Mouse (Mus musculus): ENCODE data around the gene Tcte2. TPM values are rescaled to one million over a fixed set of nuclear protein-coding genes. Genes with fewer than 3 reads are reported as not detected.
A peak's percentile ranks its signal among the peaks of the same experiment; 100 is the strongest.
"Not testable (repeated sequence)": the region's sequence is repeated elsewhere in the genome, so short reads cannot be mapped to it uniquely, and the experiment has no call there.

Tcte2 gene
- polyA plus RNA-seq, 1 experiment from 2014 or later = 16.8 TPM

GRCm38 (mm10) chr17:13679725-13680124 is 81.9 kb downstream of the Tcte2 start:
- Histone ChIP-seq H3K4me1 (replicated peaks) (peaks cover 38% of the 10 kb centered on the region), H3K9ac (no peak overlapping the region), H3K9me3 (no peaks in the 10 kb centered on the region), H3K27ac (replicated peaks) (0 out of 2 replicates have a peak overlapping the region, but pooled peaks have one; percentile 56), H3K4me2 (no peak overlapping the region), H3K36me3 (no peaks in the 10 kb centered on the region), H3K4me3 (no peak overlapping the region), H3K27me3 (no peaks in the 10 kb centered on the region)
- 75% methylated on average over 6 of the region's 6 CpGs for WGBS
- no peak for ATAC-seq (ENCODE audit: low FRiP score, low read depth)

GRCm38 (mm10) chr17:13677225-13678148 is 84.1 kb downstream of the Tcte2 start:
- ATAC-seq (ENCODE audit: low FRiP score, low read depth) = no peak
- no peaks in the 10 kb centered on the region for H3K27me3 ChIP-seq
- H3K27ac ChIP-seq (replicated peaks) = peak overlapping the region; percentile 20
- H3K9ac ChIP-seq = no peak overlapping the region
- H3K4me2 ChIP-seq = peak overlapping the region; percentile 21
- WGBS = 25% methylated on average over 9 of the region's 9 CpGs
- H3K9me3 ChIP-seq = no peaks in the 10 kb centered on the region
- H3K4me3 ChIP-seq = no peak overlapping the region
- no peaks in the 10 kb centered on the region for H3K36me3 ChIP-seq
- H3K4me1 ChIP-seq (replicated peaks) = peaks cover 32% of the 10 kb centered on the region

- not testable (repeated sequence) for H3K9ac ChIP-seq; H3K4me3 ChIP-seq; ATAC-seq (ENCODE audit: low FRiP score, low read depth); H3K36me3 ChIP-seq; H3K4me2 ChIP-seq; H3K27me3 ChIP-seq; H3K9me3 ChIP-seq; H3K27ac ChIP-seq (replicated peaks)
- H3K4me1 ChIP-seq (replicated peaks) = peaks cover 26% of the 10 kb centered on the region
- WGBS = 89% methylated on average over 3 of the region's 3 CpGs
Observed at GRCm38 (mm10) chr17:13676099-13676498, 85.5 kb downstream of the Tcte2 start.

- no peak for ATAC-seq (ENCODE audit: low FRiP score, low read depth)
- H3K27ac ChIP-seq (replicated peaks) = no peak overlapping the region
- H3K36me3 ChIP-seq = no peaks in the 10 kb centered on the region
- 32% methylated on average over 4 of the region's 4 CpGs for WGBS
- no peak overlapping the region for H3K9ac ChIP-seq
- no peaks in the 10 kb centered on the region for H3K27me3 ChIP-seq
- no peak overlapping the region for H3K4me3 ChIP-seq
- H3K4me2 ChIP-seq = no peak overlapping the region
- H3K4me1 ChIP-seq (replicated peaks) = peaks cover 23% of the 10 kb centered on the region
- H3K9me3 ChIP-seq = no peaks in the 10 kb centered on the region
Observed at GRCm38 (mm10) chr17:13675630-13676029, 86.0 kb downstream of the Tcte2 start.

- H3K36me3 ChIP-seq = no peaks in the 10 kb centered on the region
- WGBS = 92% methylated on average over 6 of the region's 6 CpGs
- H3K9me3 ChIP-seq = no peaks in the 10 kb centered on the region
- H3K4me2 ChIP-seq = no peak overlapping the region
- peaks cover 23% of the 10 kb centered on the region for H3K4me1 ChIP-seq (replicated peaks)
- no peak for ATAC-seq (ENCODE audit: low FRiP score, low read depth)
- no peak overlapping the region for H3K9ac ChIP-seq
- H3K27me3 ChIP-seq = no peaks in the 10 kb centered on the region
- H3K27ac ChIP-seq (replicated peaks) = no peak overlapping the region
- no peak overlapping the region for H3K4me3 ChIP-seq
Observed at GRCm38 (mm10) chr17:13674695-13675306, 86.8 kb downstream of the Tcte2 start.

GRCm38 (mm10) chr17:13671732-13672131 is 89.9 kb downstream of the Tcte2 start:
- H3K4me2 ChIP-seq = no peak overlapping the region
- peaks cover 35% of the 10 kb centered on the region for H3K4me1 ChIP-seq (replicated peaks)
- no peaks in the 10 kb centered on the region for H3K36me3 ChIP-seq
- no peak for ATAC-seq (ENCODE audit: low FRiP score, low read depth)
- H3K4me3 ChIP-seq = no peak overlapping the region
- H3K9me3 ChIP-seq = no peaks in the 10 kb centered on the region
- H3K27ac ChIP-seq (replicated peaks) = no peak overlapping the region
- 56% methylated on average over 4 of the region's 4 CpGs for WGBS
- H3K9ac ChIP-seq = no peak overlapping the region
- H3K27me3 ChIP-seq = no peaks in the 10 kb centered on the region

- ATAC-seq (ENCODE audit: low FRiP score, low read depth) = no peak
- Histone ChIP-seq H3K4me3 (no peak overlapping the region), H3K36me3 (no peaks in the 10 kb centered on the region), H3K4me2 (no peak overlapping the region), H3K27me3 (no peaks in the 10 kb centered on the region), H3K9me3 (no peaks in the 10 kb centered on the region), H3K4me1 (replicated peaks) (peaks cover 41% of the 10 kb centered on the region), H3K27ac (replicated peaks) (peak overlapping the region; percentile 80), H3K9ac (no peak overlapping the region)
Observed at GRCm38 (mm10) chr17:13670227-13670626, 91.4 kb downstream of the Tcte2 start.

GRCm38 (mm10) chr17:13669206-13669605 is 92.4 kb downstream of the Tcte2 start:
- no peaks in the 10 kb centered on the region for H3K27me3 ChIP-seq
- H3K9ac ChIP-seq = no peak overlapping the region
- H3K4me2 ChIP-seq = peak overlapping the region; percentile 23
- WGBS = 0% methylated on average over 8 of the region's 8 CpGs
- no peak overlapping the region for H3K4me3 ChIP-seq
- H3K27ac ChIP-seq (replicated peaks) = peak overlapping the region; percentile 80
- H3K4me1 ChIP-seq (replicated peaks) = peaks cover 41% of the 10 kb centered on the region
- H3K9me3 ChIP-seq = no peaks in the 10 kb centered on the region
- ATAC-seq (ENCODE audit: low FRiP score, low read depth) = peak; percentile 32; the same call in 1 of the 2 replicates
- H3K36me3 ChIP-seq = no peaks in the 10 kb centered on the region

GRCm38 (mm10) chr17:13668052-13669015 is 93.3 kb downstream of the Tcte2 start:
- H3K36me3 ChIP-seq = no peaks in the 10 kb centered on the region
- no peaks in the 10 kb centered on the region for H3K9me3 ChIP-seq
- 5% methylated on average over 16 of the region's 16 CpGs for WGBS
- H3K27ac ChIP-seq (replicated peaks) = peak overlapping the region; percentile 80
- H3K4me1 ChIP-seq (replicated peaks) = peaks cover 41% of the 10 kb centered on the region
- ATAC-seq (ENCODE audit: low FRiP score, low read depth) = peak; percentile 72
- peak overlapping the region; percentile 23 for H3K4me2 ChIP-seq
- no peaks in the 10 kb centered on the region for H3K27me3 ChIP-seq
- 0 out of 2 replicates have a peak overlapping the region, but pooled peaks have one; percentile 12 for H3K9ac ChIP-seq
- no peak overlapping the region for H3K4me3 ChIP-seq

- H3K4me3 ChIP-seq = no peak overlapping the region
- H3K27ac ChIP-seq (replicated peaks) = peak overlapping the region; percentile 16; the same call in 1 of the 2 replicates
- 17% methylated on average over 3 of the region's 3 CpGs for WGBS
- no peaks in the 10 kb centered on the region for H3K9me3 ChIP-seq
- peak; percentile 19; the same call in 1 of the 2 replicates for ATAC-seq (ENCODE audit: low FRiP score, low read depth)
- no peak overlapping the region for H3K4me2 ChIP-seq
- H3K36me3 ChIP-seq = no peaks in the 10 kb centered on the region
- no peak overlapping the region for H3K9ac ChIP-seq
- no peaks in the 10 kb centered on the region for H3K27me3 ChIP-seq
- H3K4me1 ChIP-seq (replicated peaks) = peaks cover 41% of the 10 kb centered on the region
Observed at GRCm38 (mm10) chr17:13667006-13667405, 94.6 kb downstream of the Tcte2 start.

- Histone ChIP-seq H3K4me2 (no peak overlapping the region), H3K9me3 (no peaks in the 10 kb centered on the region), H3K27ac (replicated peaks) (no peak overlapping the region), H3K9ac (no peak overlapping the region), H3K4me3 (no peak overlapping the region), H3K27me3 (no peaks in the 10 kb centered on the region), H3K36me3 (no peaks in the 10 kb centered on the region), H3K4me1 (replicated peaks) (peaks cover 41% of the 10 kb centered on the region)
- no peak for ATAC-seq (ENCODE audit: low FRiP score, low read depth)
- WGBS = 76% methylated on average over 1 of the region's 1 CpGs
Observed at GRCm38 (mm10) chr17:13665731-13666130, 95.9 kb downstream of the Tcte2 start.

All from hindbrain, embryonic 15.5 days (tissue).